Mouse (Mus musculus): Measurements from ENCODE around the gene Rbpjl. TPM values are rescaled to one million over a fixed set of nuclear protein-coding genes. Genes with fewer than 3 reads are reported as not detected.

Gene Rbpjl
- polyA plus RNA-seq, 1 experiment from 2014 or later = 0.37 TPM

DNA sequence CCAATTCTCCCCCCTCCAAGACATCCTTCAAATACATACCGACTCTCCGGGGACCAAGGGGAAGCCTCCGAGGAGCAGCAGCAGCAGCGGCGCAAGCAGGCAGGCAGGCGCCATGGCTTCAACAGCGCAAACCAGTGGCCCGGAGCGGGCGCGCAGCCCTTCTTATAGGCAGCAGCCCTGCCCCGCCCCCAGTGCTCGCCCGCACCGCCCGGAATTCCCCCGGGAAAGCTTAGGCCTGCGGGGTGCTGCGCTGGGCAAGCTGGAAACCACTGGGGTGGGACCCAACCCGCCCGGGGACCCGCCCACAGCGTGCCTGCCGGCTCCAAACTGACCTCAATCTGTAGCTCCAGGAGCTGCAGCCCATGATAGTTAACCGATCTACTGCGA, 40.1 kb downstream of the Rbpjl start:
- Histone ChIP-seq H3K4me2 (replicated peaks) (peak overlapping the region; percentile 91), H3K27me3 (peaks cover 14% of the 10 kb centered on the region), H3K9ac (peak overlapping the region; percentile 68), H3K36me3 (no peaks in the 10 kb centered on the region), H3K27ac (no peak overlapping the region), H3K4me1 (peaks cover 31% of the 10 kb centered on the region), H3K4me3 (peak overlapping the region; percentile 50), H3K9me3 (replicated peaks) (no peaks in the 10 kb centered on the region)
- peak; percentile 87 for ATAC-seq (ENCODE audit: low FRiP score)
- under 1% methylated on average over 26 of the region's 26 CpGs for WGBS

DNA sequence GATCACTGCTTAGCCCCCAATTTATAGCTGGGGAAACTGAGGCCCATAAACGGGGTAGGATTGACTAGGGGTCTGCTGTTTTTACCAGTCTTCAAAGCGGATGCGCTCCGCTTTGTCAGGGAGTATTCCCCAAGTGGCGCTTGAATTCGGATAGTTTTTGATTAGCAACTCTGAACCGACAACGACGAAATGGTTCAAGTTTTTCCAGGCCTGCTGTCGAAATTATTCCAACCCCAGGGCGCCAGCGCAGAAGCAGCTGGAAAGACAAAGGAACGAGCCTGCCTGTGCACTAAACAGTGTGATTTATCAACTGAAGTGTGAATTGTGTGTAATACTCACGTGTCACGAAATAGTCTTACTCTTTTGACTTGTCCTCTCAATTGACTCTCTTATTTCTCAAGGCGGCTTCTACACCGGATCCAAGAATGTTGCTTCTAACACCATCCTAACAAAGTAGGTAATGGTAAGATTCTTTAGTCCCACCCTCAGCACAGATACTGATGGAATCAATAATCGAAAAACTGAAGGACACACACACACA, 40.6 kb downstream of the Rbpjl start, which contains the start of gene Sdc4:
Gene Sdc4, minus strand, starts transcription at position 428 of the 541 bp plus-strand sequence.
- Histone ChIP-seq H3K36me3 (no peaks in the 10 kb centered on the region), H3K9ac (peak within 1 kb of the TSS; percentile 68), H3K4me3 (peak within 1 kb of the TSS; percentile 50), H3K27ac (no peak within 1 kb of the TSS), H3K27me3 (peaks cover 14% of the 10 kb centered on the region), H3K4me1 (peaks cover 31% of the 10 kb centered on the region), H3K4me2 (replicated peaks) (peak within 1 kb of the TSS; percentile 91), H3K9me3 (replicated peaks) (no peaks in the 10 kb centered on the region)
- 6% methylated on average over 18 of the region's 18 CpGs for WGBS
- ATAC-seq (ENCODE audit: low FRiP score) = peak; percentile 38; the same call in 1 of the 2 replicates

DNA sequence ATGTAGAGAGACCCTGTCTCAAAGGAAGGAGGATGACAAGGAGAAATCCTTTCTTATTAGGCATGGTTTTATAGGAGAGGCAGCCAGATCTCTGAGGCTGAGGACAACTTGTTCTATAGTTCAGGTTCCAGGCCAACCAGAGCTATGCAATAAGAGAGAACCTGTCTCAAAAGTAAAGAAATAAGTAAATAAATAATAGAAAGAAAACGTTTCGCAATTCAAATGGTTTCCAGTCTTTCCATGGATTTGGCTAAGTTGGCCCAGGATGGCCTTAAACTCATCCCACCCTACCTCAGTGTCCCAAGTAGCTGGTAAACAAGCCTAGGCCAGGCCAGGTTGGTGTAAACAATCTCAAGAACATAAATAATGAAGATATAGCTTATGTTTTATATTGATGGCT, 41.8 kb downstream of the Rbpjl start:
- ATAC-seq (ENCODE audit: low FRiP score) = no peak
- H3K4me1 ChIP-seq = peaks cover 31% of the 10 kb centered on the region
- 89% methylated on average over 2 of the region's 2 CpGs for WGBS

DNA sequence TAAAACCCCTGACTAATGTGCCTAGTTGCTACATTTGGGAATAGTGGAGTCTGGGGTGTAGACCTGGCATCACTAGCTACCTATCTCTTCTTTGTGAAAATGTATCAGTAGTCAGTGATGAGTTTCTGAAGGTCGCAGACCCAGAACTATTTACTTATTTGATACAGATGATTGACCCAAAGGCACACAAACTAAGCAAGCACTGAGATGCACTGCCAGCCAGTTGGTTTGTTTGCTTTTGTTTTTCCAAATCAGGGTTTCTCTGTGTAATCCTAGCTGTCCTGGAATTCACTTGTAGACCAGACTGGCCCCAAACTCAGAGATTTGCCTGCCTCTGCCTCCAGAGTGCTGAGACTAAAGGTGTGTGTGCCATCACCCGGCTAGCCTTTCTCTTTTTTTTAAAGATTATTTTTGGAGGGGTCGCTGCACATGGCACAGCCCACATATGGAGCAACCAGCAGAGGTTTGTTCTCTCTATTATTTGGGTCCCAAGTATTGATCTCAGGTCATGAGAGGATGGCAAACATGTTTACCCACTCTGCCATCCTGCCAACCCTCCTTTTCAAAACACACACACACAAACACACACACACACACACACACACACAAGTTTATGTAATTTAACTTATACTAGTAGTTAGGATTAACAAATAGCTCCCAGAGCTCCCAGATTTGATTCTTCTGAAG, 42.6 kb downstream of the Rbpjl start:
- no peak overlapping the region for H3K4me3 ChIP-seq
- WGBS = 84% methylated on average over 3 of the region's 3 CpGs
- H3K27ac ChIP-seq = no peak overlapping the region
- H3K4me1 ChIP-seq = peaks cover 28% of the 10 kb centered on the region
- ATAC-seq (ENCODE audit: low FRiP score) = no peak
- H3K27me3 ChIP-seq = peaks cover 14% of the 10 kb centered on the region
- no peaks in the 10 kb centered on the region for H3K36me3 ChIP-seq
- no peak overlapping the region for H3K9ac ChIP-seq
- H3K9me3 ChIP-seq (replicated peaks) = no peaks in the 10 kb centered on the region
- H3K4me2 ChIP-seq (replicated peaks) = no peak overlapping the region

More for the DNA sequence above, 41.8 kb downstream of the Rbpjl start:
- no peak overlapping the region for H3K27ac ChIP-seq
- no peak overlapping the region for H3K9ac ChIP-seq
- H3K36me3 ChIP-seq = no peaks in the 10 kb centered on the region
- no peak overlapping the region for H3K4me2 ChIP-seq (replicated peaks)
- no peaks in the 10 kb centered on the region for H3K9me3 ChIP-seq (replicated peaks)
- no peak overlapping the region for H3K4me3 ChIP-seq
- peaks cover 14% of the 10 kb centered on the region for H3K27me3 ChIP-seq

DNA sequence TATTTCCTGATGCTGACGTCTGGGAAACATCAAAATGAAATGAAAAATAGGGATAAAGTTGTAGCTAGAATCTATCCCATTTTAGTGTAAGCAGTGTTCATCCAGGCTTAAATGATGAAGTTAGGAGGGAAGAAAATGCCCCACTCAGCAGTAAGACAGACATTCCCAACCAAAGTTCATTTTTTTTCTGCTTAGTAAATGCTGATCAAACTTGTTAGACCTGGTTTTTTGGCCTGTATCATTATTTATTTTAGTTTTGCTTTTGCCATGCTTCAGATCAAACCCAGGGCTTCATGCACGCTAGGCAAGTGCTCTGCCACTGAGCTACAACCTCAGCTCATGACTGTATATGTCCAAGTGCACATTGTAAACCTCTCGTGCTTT, 43.1 kb downstream of the Rbpjl start:
- H3K9me3 ChIP-seq (replicated peaks) = no peaks in the 10 kb centered on the region
- H3K9ac ChIP-seq = no peak overlapping the region
- H3K36me3 ChIP-seq = no peaks in the 10 kb centered on the region
- 81% methylated on average over 3 of the region's 3 CpGs for WGBS
- ATAC-seq (ENCODE audit: low FRiP score) = no peak
- peaks cover 11% of the 10 kb centered on the region for H3K27me3 ChIP-seq
- no peak overlapping the region for H3K4me2 ChIP-seq (replicated peaks)
- no peak overlapping the region for H3K4me3 ChIP-seq
- peaks cover 26% of the 10 kb centered on the region for H3K4me1 ChIP-seq
- no peak overlapping the region for H3K27ac ChIP-seq

DNA sequence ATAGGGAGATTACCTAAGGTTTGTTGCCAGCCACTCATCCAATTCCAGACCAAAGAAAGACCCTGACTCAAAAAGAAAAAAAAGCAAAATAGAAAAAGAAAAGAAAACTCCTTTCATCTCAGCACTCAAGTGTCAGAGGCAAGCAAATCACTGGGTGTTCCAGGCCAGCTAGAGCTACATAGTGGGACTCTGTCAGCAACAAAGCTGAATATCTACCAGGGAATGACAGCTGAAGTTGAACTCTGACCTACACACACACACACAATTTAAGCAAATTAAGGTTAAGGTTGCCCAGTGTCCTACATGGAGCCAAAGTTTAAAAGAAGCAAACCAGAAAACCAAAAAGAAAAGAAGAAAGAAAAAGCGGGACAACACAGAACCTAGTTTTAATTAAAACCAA, 45.2 kb downstream of the Rbpjl start:
- H3K4me2 ChIP-seq (replicated peaks) = no peak overlapping the region
- H3K27ac ChIP-seq = no peak overlapping the region
- no peak overlapping the region for H3K4me3 ChIP-seq
- no peaks in the 10 kb centered on the region for H3K36me3 ChIP-seq
- no peak for ATAC-seq (ENCODE audit: low FRiP score)
- H3K27me3 ChIP-seq = no peaks in the 10 kb centered on the region; the same call in 1 of the 2 replicates
- peaks cover 9% of the 10 kb centered on the region for H3K4me1 ChIP-seq
- WGBS = 75% methylated on average over 1 of the region's 1 CpGs
- no peak overlapping the region for H3K9ac ChIP-seq
- H3K9me3 ChIP-seq (replicated peaks) = no peaks in the 10 kb centered on the region

DNA sequence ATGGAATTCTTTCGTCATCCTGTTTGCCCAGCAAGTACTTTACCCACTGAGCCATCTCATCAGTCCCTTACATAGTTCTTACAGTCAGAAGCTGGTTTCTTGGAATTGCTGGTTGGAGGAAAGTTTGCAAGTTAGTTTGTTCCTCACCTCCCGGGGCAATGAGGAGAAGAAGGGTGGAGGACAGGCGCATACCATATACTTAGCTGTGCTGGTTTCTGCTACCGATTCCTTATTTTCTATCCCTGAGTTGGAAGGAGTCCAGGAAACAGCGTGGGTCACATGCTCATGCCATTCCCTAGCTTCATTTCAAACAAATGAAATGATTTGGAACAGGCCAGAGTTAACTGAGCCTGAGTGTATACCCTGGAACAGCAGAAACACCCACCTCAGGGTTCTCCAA, 46.0 kb downstream of the Rbpjl start:
- no peaks in the 10 kb centered on the region for H3K9me3 ChIP-seq (replicated peaks)
- no peaks in the 10 kb centered on the region for H3K36me3 ChIP-seq
- no peak overlapping the region for H3K4me3 ChIP-seq
- no peak for ATAC-seq (ENCODE audit: low FRiP score)
- H3K4me2 ChIP-seq (replicated peaks) = no peak overlapping the region
- H3K4me1 ChIP-seq = peaks cover 3% of the 10 kb centered on the region; the same call in 1 of the 2 replicates
- no peak overlapping the region for H3K9ac ChIP-seq
- H3K27ac ChIP-seq = no peak overlapping the region
- H3K27me3 ChIP-seq = peaks cover under 1% of the 10 kb centered on the region; the same call in 1 of the 2 replicates
- WGBS = 80% methylated on average over 5 of the region's 5 CpGs

DNA sequence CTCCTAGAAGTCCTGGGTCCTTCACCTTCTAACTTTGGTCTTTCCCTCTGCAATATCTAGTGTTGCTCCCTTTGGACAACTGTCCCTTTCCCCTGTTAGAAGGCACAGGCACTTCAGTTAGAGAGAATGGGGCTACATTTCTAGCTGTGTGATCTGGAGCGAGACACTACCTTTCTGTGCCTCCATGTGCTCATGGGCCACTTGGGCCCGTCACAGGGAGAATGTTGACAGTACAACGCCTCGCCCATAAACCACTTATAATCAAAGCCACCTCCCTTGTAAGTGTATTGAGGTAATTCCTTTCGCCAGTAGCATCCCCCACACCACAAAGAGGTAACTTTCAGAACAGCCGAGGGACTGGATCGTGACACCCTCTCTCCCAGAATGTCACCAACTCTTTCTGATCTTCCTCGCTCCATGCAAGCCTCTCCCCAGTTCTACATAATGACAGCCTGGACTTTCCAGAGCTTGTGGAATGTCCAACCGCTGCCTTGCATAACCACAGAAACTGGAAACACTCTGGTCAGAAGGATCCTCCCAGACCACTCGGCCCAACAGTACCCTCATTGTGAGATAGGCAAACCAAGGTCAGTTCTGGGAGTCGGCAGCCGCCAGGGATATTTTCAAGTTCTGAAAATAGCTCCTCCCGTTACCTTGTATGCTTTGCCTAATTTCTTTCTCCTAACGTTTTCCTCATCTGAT, 46.6 kb downstream of the Rbpjl start:
- H3K36me3 ChIP-seq = no peaks in the 10 kb centered on the region
- no peak overlapping the region for H3K4me3 ChIP-seq
- H3K9ac ChIP-seq = no peak overlapping the region
- H3K27ac ChIP-seq = no peak overlapping the region
- WGBS = 91% methylated on average over 14 of the region's 14 CpGs
- H3K4me2 ChIP-seq (replicated peaks) = no peak overlapping the region
- ATAC-seq (ENCODE audit: low FRiP score) = no peak
- no peaks in the 10 kb centered on the region for H3K9me3 ChIP-seq (replicated peaks)
- H3K27me3 ChIP-seq = peaks cover 2% of the 10 kb centered on the region; the same call in 1 of the 2 replicates
- peaks cover 3% of the 10 kb centered on the region; the same call in 1 of the 2 replicates for H3K4me1 ChIP-seq

DNA sequence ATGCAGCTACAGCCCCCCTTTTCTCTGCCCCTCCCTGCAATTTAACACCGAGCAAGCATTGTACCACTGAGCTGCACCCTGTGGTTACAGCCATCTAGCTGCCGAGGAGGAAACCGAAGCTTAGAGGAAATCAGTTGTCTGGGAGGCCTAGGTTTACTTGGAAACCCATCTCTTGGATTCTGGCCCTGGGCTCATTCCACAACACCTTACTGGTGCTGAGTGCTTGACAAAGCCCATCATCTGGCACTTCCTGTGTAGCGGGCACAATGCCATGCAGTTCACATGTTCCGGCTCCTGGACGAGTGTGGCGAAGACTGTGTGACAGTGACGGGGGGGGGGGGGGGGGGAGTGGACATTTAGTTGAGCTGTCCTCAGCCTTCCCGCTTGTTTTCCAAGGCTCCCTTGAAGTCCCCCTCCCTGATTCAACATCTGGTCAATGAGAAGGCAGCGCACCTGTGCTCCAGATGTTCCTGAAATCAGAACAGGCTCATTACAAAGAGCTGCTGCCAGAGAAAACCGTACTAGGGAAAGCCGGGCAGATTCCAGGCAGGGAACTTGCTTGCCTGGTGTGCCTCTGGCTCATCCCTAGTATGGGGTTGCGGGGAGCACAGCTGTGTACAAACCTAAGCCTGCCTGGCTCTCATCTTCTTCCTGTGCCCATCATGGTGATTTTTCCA, 49.2 kb downstream of the Rbpjl start:
- no peak overlapping the region for H3K4me3 ChIP-seq
- no peak overlapping the region for H3K4me2 ChIP-seq (replicated peaks)
- H3K9me3 ChIP-seq (replicated peaks) = no peaks in the 10 kb centered on the region
- WGBS = 39% methylated on average over 11 of the region's 13 CpGs
- H3K9ac ChIP-seq = no peak overlapping the region
- no peak overlapping the region for H3K27ac ChIP-seq
- H3K4me1 ChIP-seq = peaks cover 11% of the 10 kb centered on the region
- H3K36me3 ChIP-seq = no peaks in the 10 kb centered on the region
- peaks cover 2% of the 10 kb centered on the region; the same call in 1 of the 2 replicates for H3K27me3 ChIP-seq
- no peak for ATAC-seq (ENCODE audit: low FRiP score)

DNA sequence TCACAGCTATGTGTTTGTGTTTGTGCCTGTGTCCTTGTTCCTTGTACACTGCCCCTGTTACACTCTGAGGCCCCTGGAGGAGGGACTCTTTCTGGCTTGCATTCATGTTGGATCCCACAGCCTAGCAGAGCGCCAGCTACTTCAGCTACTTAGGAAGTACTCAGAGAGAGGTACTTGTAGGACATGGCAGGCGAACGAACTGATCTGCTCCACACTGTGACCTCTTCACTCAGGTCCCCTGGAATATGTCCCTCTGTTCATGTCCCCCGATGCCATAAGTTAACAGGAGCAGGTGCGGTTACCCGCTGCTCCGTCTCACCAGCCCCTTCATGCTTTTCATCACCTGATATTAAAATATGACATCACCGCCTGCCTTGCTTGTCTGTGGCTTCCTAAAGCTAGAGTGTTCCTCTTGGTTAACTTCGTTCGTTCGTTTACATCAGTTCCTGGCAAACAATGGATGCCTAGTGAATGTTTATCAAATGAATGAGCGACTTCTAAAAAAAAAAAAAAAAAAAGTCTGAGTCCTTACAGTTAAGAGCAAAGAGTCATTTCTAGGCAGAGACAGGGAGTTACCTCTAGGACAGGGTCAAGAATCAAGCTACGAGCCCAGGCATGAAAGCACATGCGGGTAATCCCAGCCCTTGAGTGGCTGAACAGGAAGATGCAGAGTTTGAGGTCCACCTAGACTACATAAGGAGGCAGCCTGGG, 50.3 kb downstream of the Rbpjl start:
- ATAC-seq (ENCODE audit: low FRiP score) = no peak
- Histone ChIP-seq H3K4me2 (replicated peaks) (no peak overlapping the region), H3K9ac (no peak overlapping the region; the same call in 1 of the 2 replicates), H3K4me1 (peaks cover 11% of the 10 kb centered on the region), H3K4me3 (no peak overlapping the region), H3K36me3 (no peaks in the 10 kb centered on the region), H3K27me3 (peaks cover 2% of the 10 kb centered on the region; the same call in 1 of the 2 replicates), H3K27ac (no peak overlapping the region), H3K9me3 (replicated peaks) (no peaks in the 10 kb centered on the region)
- WGBS = 77% methylated on average over 14 of the region's 14 CpGs

DNA sequence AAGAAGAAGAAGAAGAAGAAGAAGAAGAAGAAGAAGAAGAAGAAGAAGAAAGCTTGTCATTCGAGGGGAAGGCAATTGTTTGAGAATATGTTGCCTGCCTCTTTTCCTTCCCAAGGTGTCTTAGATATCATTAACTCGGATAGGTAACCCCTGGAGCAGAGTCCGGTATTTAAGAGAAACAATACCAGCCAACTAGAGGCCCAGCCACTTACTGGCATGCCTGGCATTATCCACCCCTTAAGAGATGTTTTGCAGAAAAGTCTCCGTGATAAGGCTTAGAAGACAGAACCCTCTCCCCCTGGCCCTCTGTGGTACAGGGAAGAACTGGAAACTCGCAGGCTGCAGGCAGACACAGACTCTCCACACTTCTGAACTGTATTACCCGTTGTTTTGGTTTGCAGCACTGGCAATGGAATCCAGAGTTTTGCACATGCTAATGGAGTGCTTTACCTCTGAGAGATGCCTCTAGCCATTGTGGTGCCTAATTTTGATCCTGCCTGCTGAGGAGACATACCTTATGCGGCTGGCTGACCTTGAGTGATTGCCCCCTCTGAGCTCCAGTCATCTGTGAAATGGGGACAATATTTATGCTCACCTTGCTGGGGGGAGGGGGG, 51.1 kb downstream of the Rbpjl start:
- peaks cover 11% of the 10 kb centered on the region for H3K4me1 ChIP-seq
- H3K27ac ChIP-seq = no peak overlapping the region
- H3K9me3 ChIP-seq (replicated peaks) = no peaks in the 10 kb centered on the region
- ATAC-seq (ENCODE audit: low FRiP score) = no peak
- H3K4me2 ChIP-seq (replicated peaks) = no peak overlapping the region
- H3K36me3 ChIP-seq = no peaks in the 10 kb centered on the region
- no peak overlapping the region for H3K4me3 ChIP-seq
- WGBS = 74% methylated on average over 7 of the region's 7 CpGs
- no peak overlapping the region for H3K9ac ChIP-seq
- H3K27me3 ChIP-seq = peaks cover 2% of the 10 kb centered on the region; the same call in 1 of the 2 replicates

All from hindbrain, embryonic 12.5 days (tissue).